Mouse (Mus musculus): ENCODE measurements around the gene Kctd4. TPM values are rescaled to one million over a fixed set of nuclear protein-coding genes. Genes with fewer than 3 reads are reported as not detected.

Gene Kctd4
- 0.68 TPM for polyA plus RNA-seq (2017; shearing (Covaris generic))

GRCm38 (mm10) chr14:75954766-75955165 lies at the start of gene Kctd4:
Gene Kctd4 (plus strand): TSS chr14:75955009.

GRCm38 (mm10) chr14:76010102-76011061 lies 55.6 kb downstream of the Kctd4 start, which contains the start of gene Gtf2f2:
Gene Gtf2f2 (minus strand): TSS chr14:76010865.

Other genes starting within 250 kb of the Kctd4 start
- gene Cog3, start 200.5 kb upstream of the Kctd4 start, polyA plus RNA-seq (2017; shearing (Covaris generic)) = 20.6 TPM
- gene Slc25a30, start 168.0 kb upstream of the Kctd4 start, polyA plus RNA-seq (2017; shearing (Covaris generic)) = 14.0 TPM
- gene Tpt1, start 109.9 kb upstream of the Kctd4 start, polyA plus RNA-seq (2017; shearing (Covaris generic)) = 1,219 TPM
- 37.5 TPM for gene Gtf2f2, start 55.9 kb downstream of the Kctd4 start, polyA plus RNA-seq (2017; shearing (Covaris generic))
- gene Gpalpp1, start 155.8 kb downstream of the Kctd4 start, polyA plus RNA-seq (2017; shearing (Covaris generic)) = 21.0 TPM
- gene Nufip1, start 155.9 kb downstream of the Kctd4 start, polyA plus RNA-seq (2017; shearing (Covaris generic)) = 16.5 TPM

Data from inflammation-experienced regulatory T-cells, adult 16 weeks (primary cell).